Mouse (Mus musculus): ENCODE measurements at regions not wholly inside any gene's neighbourhood (a gene's known extent, or its start where the extent isn't known, plus 50 kb on each side); places are given as distances from the start of the nearest gene placed in this dataset.

DNA sequence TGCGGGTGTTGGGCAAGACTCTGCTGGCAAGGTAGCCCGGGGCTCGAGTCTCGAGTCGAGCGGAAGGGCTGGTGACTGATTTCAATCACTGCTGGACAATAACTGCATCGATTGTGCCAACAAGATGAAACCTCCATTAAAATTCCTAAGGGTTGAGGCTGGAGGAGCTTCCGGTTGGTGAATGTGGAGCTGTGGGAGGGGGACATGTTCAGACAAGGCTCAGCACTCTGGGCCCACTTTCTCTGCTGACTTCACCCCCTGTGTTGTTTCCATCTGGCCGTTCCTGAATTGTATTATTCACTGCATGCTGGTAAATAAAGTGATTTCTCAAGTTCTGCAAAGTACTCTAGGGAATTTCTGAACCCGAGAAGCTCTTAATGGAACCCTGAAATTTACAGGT lies 261.2 kb upstream of the Cxcr4 start:
- TF ChIP-seq POLR2A (IDR thresholded peaks at IDR 0.05; ENCODE audit: insufficient read length, low read depth) = no peak
- no peak for TF ChIP-seq TCF12 (IDR thresholded peaks at IDR 0.05; ENCODE audit: insufficient read depth, poor library complexity, severe bottlenecking)
- TF ChIP-seq USF1 (IDR thresholded peaks at IDR 0.05; ENCODE audit: low read depth) = no peak
- TF ChIP-seq POLR2AphosphoS2 (IDR thresholded peaks at IDR 0.05; ENCODE audit: insufficient read length, low read depth) = no peak
- TF ChIP-seq MAX (IDR thresholded peaks at IDR 0.05; ENCODE audit: low read depth) = no peak
- no peak for TF ChIP-seq MYOD1 (IDR thresholded peaks at IDR 0.05; ENCODE audit: control insufficient read depth in 1 of 3, insufficient read length in 2 of 3, low read depth in 2 of 3)
- TF ChIP-seq E2F4 (IDR thresholded peaks at IDR 0.05; ENCODE audit: insufficient read depth) = no peak
- TF ChIP-seq SRF (IDR thresholded peaks at IDR 0.05; ENCODE audit: control insufficient read depth, insufficient read length, low read depth) = no peak

Measured in myocyte (in vitro differentiated cells).